Mouse (Mus musculus): ENCODE results near the gene Rpl10l.

Rpl10l gene

DNA sequence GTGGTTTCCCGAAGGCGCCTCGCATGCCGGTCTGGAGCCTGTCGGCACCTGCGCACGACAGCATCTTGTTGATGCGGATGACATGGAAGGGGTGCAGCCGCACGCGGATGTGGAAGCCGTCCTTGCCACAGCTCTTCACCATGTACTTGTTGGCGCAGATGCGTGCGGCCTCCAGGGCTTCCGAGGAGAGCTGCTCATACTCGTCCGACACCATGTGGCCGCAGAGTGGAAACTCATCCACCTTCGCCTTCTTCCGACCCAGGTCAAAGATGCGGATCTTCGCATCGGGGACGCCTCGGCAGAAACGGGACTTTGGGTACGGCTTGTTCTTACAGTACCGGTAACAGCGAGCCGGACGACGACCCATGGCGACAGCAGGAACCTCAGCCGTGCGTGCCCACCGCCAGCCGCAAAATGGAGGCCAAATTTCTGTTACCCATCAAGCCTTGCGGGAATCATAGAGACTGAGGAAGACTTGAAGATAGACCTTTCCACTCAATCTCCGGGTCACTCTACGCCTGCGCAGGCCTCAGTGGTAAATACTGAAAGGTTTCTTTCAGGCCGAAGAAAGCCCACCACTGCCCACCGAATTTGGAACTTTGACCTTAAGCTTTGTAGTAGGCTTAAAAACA, at the start of gene Rpl10l:
TSS of gene Rpl10l (minus strand) at position 411 of the 632 bp plus-strand sequence.
- ChIA-PET POLR2A (no interaction called here), CTCF (no interaction called here)

DNA sequence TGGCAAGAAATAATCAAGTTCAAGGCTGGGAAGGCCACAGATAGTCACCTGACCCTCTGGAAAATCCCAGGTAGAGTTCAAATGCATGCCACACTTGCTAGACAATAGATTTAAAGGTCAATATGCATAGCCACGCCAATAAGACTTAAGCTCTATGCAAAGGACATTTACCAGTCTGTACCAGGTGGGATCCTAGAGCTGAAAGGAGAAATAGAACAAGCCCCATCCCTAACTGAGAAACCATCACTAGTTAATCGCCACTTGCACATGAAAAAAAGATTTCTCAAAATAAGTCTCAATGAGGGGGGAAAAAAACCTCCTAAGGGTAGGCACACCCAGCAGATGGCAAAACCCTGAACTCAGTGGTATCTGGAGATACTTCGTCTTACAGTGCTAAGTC, 8.3 kb downstream of the Rpl10l start:
- ChIA-PET CTCF (no interaction called here), POLR2A (interaction anchor here in 1 of 4 experiments (0.6 kb wide), 1 partner anchor 1104 kb away, joined by 3 read pairs; no protein-coding TSS in a partner anchor)

- CTCF ChIA-PET: no interaction called here
- POLR2A ChIA-PET: no interaction called here
These were observed 38.6 kb downstream of the Rpl10l start for GRCm38 (mm10) chr12:66245461-66246099.

GRCm38 (mm10) chr12:66234158-66234557, 50.0 kb downstream of the Rpl10l start:
- ChIA-PET CTCF (no interaction called here), POLR2A (no interaction called here)
